Mouse (Mus musculus): ENCODE measurements around the gene Prkcd. TPM values are rescaled to one million over a fixed set of nuclear protein-coding genes. Genes with fewer than 3 reads are reported as not detected.

The Prkcd gene
- polyA plus RNA-seq, 2 experiments = 11.4 to 18.7 TPM

- Histone ChIP-seq H3K4me1 (replicated peaks; ENCODE audit: control insufficient read depth in 2 of 2, insufficient read depth in 2 of 2, low read length in 1 of 2) (peaks cover 15 to 17% of the 10 kb centered on the region in 2 experiments), H3K9me3 (ENCODE audit: control insufficient read depth, low read length) (no peaks in the 10 kb centered on the region), H3K36me3 (replicated peaks; ENCODE audit: control insufficient read depth, insufficient read depth, low read depth) (peaks cover 80% of the 10 kb centered on the region), H3K27me3 (ENCODE audit: control insufficient read depth, insufficient read depth, low read length) (no peaks in the 10 kb centered on the region), H3K4me3 (ENCODE audit: insufficient read depth in 1 of 2, low read depth in 2 of 2, low read length in 2 of 2) (no peak overlapping the region), H3K9ac (replicated peaks) (no peak overlapping the region), H3K27ac (no peak overlapping the region), H3K4me2 (ENCODE audit: low read depth) (no peak overlapping the region)
- no peak for TF ChIP-seq EP300 (IDR thresholded peaks at IDR 0.05; ENCODE audit: low read depth)
- ATAC-seq (ENCODE audit: insufficient read depth) (no peak), DNase-seq (ENCODE audit: low read depth in 3 of 3, low spot score in 3 of 3) (no peak)
- 75% methylated on average over 9 of the region's 9 CpGs for WGBS (ENCODE audit: insufficient replicate concordance)
These were observed 58.0 kb downstream of the Prkcd start for GRCm38 (mm10) chr14:30568016-30568415.

GRCm38 (mm10) chr14:30566317-30566716 is 59.7 kb downstream of the Prkcd start:
- Histone ChIP-seq H3K9ac (replicated peaks) (no peak overlapping the region), H3K4me1 (replicated peaks; ENCODE audit: control insufficient read depth in 2 of 2, insufficient read depth in 2 of 2, low read length in 1 of 2) (peaks cover 23% of the 10 kb centered on the region in 2 experiments), H3K9me3 (ENCODE audit: control insufficient read depth, low read length) (no peaks in the 10 kb centered on the region), H3K4me3 (ENCODE audit: insufficient read depth in 1 of 2, low read depth in 2 of 2, low read length in 2 of 2) (no peak overlapping the region), H3K4me2 (ENCODE audit: low read depth) (no peak overlapping the region), H3K27me3 (ENCODE audit: control insufficient read depth, insufficient read depth, low read length) (no peaks in the 10 kb centered on the region), H3K27ac (no peak overlapping the region), H3K36me3 (replicated peaks; ENCODE audit: control insufficient read depth, insufficient read depth, low read depth) (peaks cover 64% of the 10 kb centered on the region)
- TF ChIP-seq EP300 (IDR thresholded peaks at IDR 0.05; ENCODE audit: low read depth) (no peak), CTCF (IDR thresholded peaks at IDR 0.05; ENCODE audit: low read depth) (no peak)
- ATAC-seq (ENCODE audit: insufficient read depth) (no peak), DNase-seq (ENCODE audit: low read depth in 3 of 3, low spot score in 3 of 3) (no peak)
- WGBS (ENCODE audit: insufficient replicate concordance) = 86% methylated on average over 6 of the region's 6 CpGs

- Histone ChIP-seq H3K4me3 (ENCODE audit: insufficient read depth in 1 of 2, low read depth in 2 of 2, low read length in 2 of 2) (no peak overlapping the region), H3K27me3 (ENCODE audit: control insufficient read depth, insufficient read depth, low read length) (no peaks in the 10 kb centered on the region), H3K27ac (peak overlapping the region; percentile 77), H3K4me1 (replicated peaks; ENCODE audit: control insufficient read depth in 2 of 2, insufficient read depth in 2 of 2, low read length in 1 of 2) (peaks cover 24 to 30% of the 10 kb centered on the region in 2 experiments), H3K9me3 (ENCODE audit: control insufficient read depth, low read length) (no peaks in the 10 kb centered on the region), H3K4me2 (ENCODE audit: low read depth) (no peak overlapping the region), H3K36me3 (replicated peaks; ENCODE audit: control insufficient read depth, insufficient read depth, low read depth) (peaks cover 61% of the 10 kb centered on the region), H3K9ac (replicated peaks) (peak overlapping the region; percentile 44)
- DNase-seq (ENCODE audit: low read depth in 3 of 3, low spot score in 3 of 3) = peak; percentile 73 to 77 (median 75)
- 66% methylated on average over 2 of the region's 2 CpGs for WGBS (ENCODE audit: insufficient replicate concordance)
- TF ChIP-seq CTCF (IDR thresholded peaks at IDR 0.05; ENCODE audit: low read depth) (no peak), EP300 (IDR thresholded peaks at IDR 0.05; ENCODE audit: low read depth) (no peak)
- peak; percentile 58 for ATAC-seq (ENCODE audit: insufficient read depth)
These were observed 61.6 kb downstream of the Prkcd start for GRCm38 (mm10) chr14:30564451-30564850.

GRCm38 (mm10) chr14:30562343-30562742 is 63.7 kb downstream of the Prkcd start:
- no peak overlapping the region for H3K4me3 ChIP-seq (ENCODE audit: insufficient read depth in 1 of 2, low read depth in 2 of 2, low read length in 2 of 2)
- TF ChIP-seq CTCF (IDR thresholded peaks at IDR 0.05; ENCODE audit: low read depth) = no peak
- TF ChIP-seq EP300 (IDR thresholded peaks at IDR 0.05; ENCODE audit: low read depth) = no peak
- H3K4me2 ChIP-seq (ENCODE audit: low read depth) = peak overlapping the region; percentile 46
- peak overlapping the region; percentile 71 for H3K27ac ChIP-seq
- no peaks in the 10 kb centered on the region for H3K9me3 ChIP-seq (ENCODE audit: control insufficient read depth, low read length)
- H3K27me3 ChIP-seq (ENCODE audit: control insufficient read depth, insufficient read depth, low read length) = no peaks in the 10 kb centered on the region
- H3K9ac ChIP-seq (replicated peaks) = no peak overlapping the region
- peaks cover 52% of the 10 kb centered on the region for H3K36me3 ChIP-seq (replicated peaks; ENCODE audit: control insufficient read depth, insufficient read depth, low read depth)
- ATAC-seq (ENCODE audit: insufficient read depth) (peak; percentile 59; the same call in 1 of the 2 replicates), DNase-seq (ENCODE audit: low read depth in 3 of 3, low spot score in 3 of 3) (no peak)
- peaks cover 24 to 30% of the 10 kb centered on the region in 2 experiments for H3K4me1 ChIP-seq (replicated peaks; ENCODE audit: control insufficient read depth in 2 of 2, insufficient read depth in 2 of 2, low read length in 1 of 2)

GRCm38 (mm10) chr14:30561470-30562187 is 64.4 kb downstream of the Prkcd start:
- Histone ChIP-seq H3K9me3 (ENCODE audit: control insufficient read depth, low read length) (no peaks in the 10 kb centered on the region), H3K4me1 (replicated peaks; ENCODE audit: control insufficient read depth in 2 of 2, insufficient read depth in 2 of 2, low read length in 1 of 2) (peaks cover 24 to 30% of the 10 kb centered on the region in 2 experiments), H3K4me3 (ENCODE audit: insufficient read depth in 1 of 2, low read depth in 2 of 2, low read length in 2 of 2) (no peak overlapping the region), H3K27me3 (ENCODE audit: control insufficient read depth, insufficient read depth, low read length) (no peaks in the 10 kb centered on the region), H3K4me2 (ENCODE audit: low read depth) (peak overlapping the region; percentile 35), H3K27ac (peak overlapping the region; percentile 81), H3K36me3 (replicated peaks; ENCODE audit: control insufficient read depth, insufficient read depth, low read depth) (peaks cover 50% of the 10 kb centered on the region), H3K9ac (replicated peaks) (peak overlapping the region; percentile 32)
- DNase-seq (ENCODE audit: low read depth in 3 of 3, low spot score in 3 of 3) (peak; percentile 73 to 82 (median 81)), ATAC-seq (ENCODE audit: insufficient read depth) (peak; percentile 95)
- TF ChIP-seq EP300 (IDR thresholded peaks at IDR 0.05; ENCODE audit: low read depth) (peak; percentile 88), CTCF (IDR thresholded peaks at IDR 0.05; ENCODE audit: low read depth) (no peak)
- 42% methylated on average over 14 of the region's 14 CpGs for WGBS (ENCODE audit: insufficient replicate concordance)

Measured in liver, embryonic 14.5 days (tissue).